Mouse (Mus musculus): ENCODE results near the gene Trim65. TPM values are rescaled to one million over a fixed set of nuclear protein-coding genes. Genes with fewer than 3 reads are reported as not detected.
A peak's percentile ranks its signal among the peaks of the same experiment; 100 is the strongest.

Gene Trim65
- 1 to 10 TPM; 3.3 to 3.5 TPM for total RNA-seq (2021)
- long read RNA-seq, experiment 1, full-length matches to known transcripts = 1 of 4 reads
- long read RNA-seq, experiment 1, partial matches to known transcripts = 0 of 4 reads
- long read RNA-seq, experiment 1, other reads (novel, unspliced or antisense) = 3 of 4 reads
- long read RNA-seq, experiment 2, full-length matches to known transcripts = 1 of 1 reads
- long read RNA-seq, experiment 2, partial matches to known transcripts = 0 of 1 reads
- long read RNA-seq, experiment 2, other reads (novel, unspliced or antisense) = 0 of 1 reads

DNA sequence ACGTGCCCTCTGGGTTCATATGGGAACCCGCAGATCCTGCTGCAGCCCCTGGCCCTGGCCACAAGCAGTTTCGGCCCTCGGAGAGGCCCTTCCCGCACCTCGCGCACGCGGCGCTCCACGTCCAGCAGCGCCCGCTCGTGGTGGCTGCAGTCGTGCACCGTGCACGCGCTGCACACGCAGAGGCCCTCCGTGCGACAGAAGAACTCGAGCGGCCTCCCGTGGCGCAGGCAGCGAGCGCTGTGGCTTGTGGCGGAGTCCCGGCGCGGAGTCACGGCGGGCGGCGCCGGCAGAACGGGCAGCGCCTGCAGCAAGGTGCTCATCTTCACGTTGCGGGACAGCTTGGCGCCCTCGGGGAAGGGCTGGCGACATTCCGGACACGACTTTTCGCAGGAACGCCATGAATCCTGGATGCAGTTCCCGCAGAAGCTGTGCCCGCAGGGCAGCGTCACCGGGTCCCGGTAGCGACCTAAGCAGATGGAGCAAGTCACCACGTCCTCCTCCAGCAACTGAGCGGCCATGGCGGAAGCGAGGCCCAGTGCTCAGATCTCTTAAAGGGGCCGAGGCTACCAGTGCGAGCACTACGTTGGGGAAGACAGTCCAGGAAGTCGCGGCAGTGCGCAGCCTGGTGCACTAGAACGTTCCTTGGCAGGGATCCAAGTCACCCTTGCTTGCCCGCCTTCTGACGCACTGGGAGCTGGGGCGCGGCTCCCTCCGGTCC is at the start of gene Trim65:
Gene Trim65, minus strand, starts transcription at position 641 of the 718 bp plus-strand sequence.
- DNase-seq = peak; percentile 92
- intact Hi-C loops (cut with DNase I; ENCODE audit: low total_unique reads) = loop anchor here (10.0 kb wide), 1 partner anchor 96 kb away; the partner anchor contains the start of gene Unk

DNA sequence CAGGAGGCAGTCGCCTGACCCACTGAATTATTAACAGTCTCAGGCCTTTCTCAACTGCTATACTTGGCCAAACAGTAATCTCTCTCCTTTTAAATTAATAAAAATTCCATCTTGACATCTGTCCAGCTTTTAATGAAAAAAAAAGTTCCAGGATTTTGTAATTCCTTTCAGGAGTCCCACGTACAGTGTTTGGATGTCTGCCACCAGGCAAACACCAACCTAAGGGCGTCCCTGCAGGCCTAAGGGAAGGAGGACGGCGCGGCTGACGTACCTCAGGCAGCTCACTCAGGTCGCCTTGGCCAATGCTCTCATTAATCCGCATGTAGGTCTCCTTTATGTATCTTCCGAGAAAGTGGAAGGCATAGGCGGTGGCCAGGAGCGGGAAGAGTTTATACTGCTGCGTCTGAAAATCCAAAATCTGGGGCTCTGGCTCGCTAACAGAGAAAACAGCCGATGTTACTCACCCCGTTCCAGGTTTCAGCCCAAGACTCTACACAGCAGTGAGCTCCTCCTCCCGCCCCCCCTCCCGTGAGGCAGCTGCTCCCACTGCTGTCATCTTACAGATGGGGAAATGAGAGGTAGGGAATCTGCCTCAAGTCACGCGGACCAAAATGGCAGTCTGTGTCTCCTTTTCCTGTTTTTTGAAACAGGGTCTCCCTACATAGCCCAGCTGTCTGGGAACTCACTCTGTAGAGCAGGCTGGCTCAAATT is 47.6 kb upstream of the Trim65 start:
- intact Hi-C loops (cut with DNase I; ENCODE audit: low total_unique reads) = no loop called here
- no peak for DNase-seq

DNA sequence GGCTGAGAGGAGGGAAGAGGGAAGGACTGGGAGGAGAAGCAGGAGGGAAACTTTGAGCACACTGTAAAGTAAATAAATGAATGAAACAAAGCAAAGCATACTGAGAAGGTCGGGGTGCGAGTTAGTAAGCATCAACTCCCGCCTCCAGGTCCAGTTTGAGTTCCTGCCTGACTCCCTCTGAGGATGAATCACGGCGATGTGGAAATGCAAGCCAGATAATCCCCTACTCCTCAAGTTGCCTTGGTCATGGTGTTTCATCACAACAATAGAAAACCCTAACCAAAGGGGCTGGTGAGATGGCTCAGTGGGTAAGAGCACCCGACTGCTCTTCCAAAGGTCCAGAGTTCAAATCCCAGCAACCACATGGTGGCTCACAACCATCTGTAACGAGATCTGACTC is 45.1 kb upstream of the Trim65 start:
- intact Hi-C loops (cut with DNase I; ENCODE audit: low total_unique reads) = no loop called here
- DNase-seq = no peak

DNA sequence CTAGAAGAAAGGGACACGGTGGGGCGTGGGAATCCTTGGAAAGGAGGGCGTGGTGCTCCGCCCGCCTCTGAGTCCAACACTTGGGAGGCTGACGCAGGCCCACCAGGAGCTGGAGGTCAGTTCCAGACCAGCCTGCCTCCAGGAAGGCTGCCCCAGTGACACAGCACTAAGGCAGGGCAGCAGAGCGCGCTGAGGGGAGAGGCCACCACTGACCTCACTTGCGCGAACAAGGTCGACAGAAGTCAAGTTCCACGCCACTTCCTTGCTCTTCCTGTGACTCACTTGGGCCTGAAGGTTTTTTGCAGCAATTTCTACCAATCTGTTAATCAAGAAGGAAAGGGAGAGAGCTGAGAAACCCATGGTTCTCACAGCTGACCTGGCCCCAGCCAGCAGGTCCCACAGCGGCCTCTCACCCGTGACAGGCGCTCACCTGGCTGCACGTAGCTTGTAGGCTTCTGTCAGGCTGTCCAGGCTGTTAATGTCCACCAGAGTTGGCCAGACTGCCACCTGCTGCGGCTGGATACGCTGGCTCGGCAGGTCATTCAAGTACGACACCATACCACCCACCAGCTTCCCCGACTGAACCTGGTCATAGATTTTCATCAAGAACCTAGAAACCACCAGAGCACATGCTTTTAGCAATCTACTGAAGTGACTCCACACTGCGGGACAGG is 44.0 kb upstream of the Trim65 start:
- intact Hi-C loops (cut with DNase I; ENCODE audit: low total_unique reads) = no loop called here
- no peak for DNase-seq

DNA sequence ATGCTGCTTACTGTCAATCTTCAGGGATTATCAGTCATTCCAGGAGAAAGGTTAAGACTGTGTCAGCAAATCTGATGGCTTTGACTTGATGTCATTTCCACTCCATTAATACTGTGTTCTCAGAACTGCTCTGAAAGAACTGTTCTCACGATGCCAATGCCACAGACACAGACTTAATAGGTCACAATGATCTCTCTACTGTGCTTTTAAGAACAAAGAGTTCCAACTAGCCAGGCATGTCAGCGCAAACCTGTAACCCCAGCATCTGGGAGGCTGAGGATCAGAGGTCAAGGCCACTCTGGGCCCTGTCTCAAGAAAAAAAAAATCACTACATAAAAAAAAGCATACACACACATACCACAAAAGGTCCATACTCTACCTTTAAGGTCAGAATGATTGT is 41.0 kb upstream of the Trim65 start:
- DNase-seq = no peak
- intact Hi-C loops (cut with DNase I; ENCODE audit: low total_unique reads) = no loop called here

- intact Hi-C loops (cut with DNase I; ENCODE audit: low total_unique reads) = no loop called here
- no peak for DNase-seq
Measured at GRCm38 (mm10) chr11:116170003-116170800, 39.3 kb upstream of the Trim65 start.

- intact Hi-C loops (cut with DNase I; ENCODE audit: low total_unique reads) = no loop called here
- DNase-seq = no peak
Measured at GRCm38 (mm10) chr11:116169214-116169613, 38.3 kb upstream of the Trim65 start.

GRCm38 (mm10) chr11:116167884-116168439 is 37.0 kb upstream of the Trim65 start, which contains the start of gene Fbf1:
Fbf1 (minus strand) TSS chr11:116168166.
- intact Hi-C loops (cut with DNase I; ENCODE audit: low total_unique reads) = no loop called here
- DNase-seq = peak; percentile 95

GRCm38 (mm10) chr11:116167232-116167631 is 36.3 kb upstream of the Trim65 start:
- no peak for DNase-seq
- intact Hi-C loops (cut with DNase I; ENCODE audit: low total_unique reads) = no loop called here

GRCm38 (mm10) chr11:116163002-116163401 is 32.1 kb upstream of the Trim65 start:
- intact Hi-C loops (cut with DNase I; ENCODE audit: low total_unique reads) = no loop called here
- DNase-seq = no peak

DNA sequence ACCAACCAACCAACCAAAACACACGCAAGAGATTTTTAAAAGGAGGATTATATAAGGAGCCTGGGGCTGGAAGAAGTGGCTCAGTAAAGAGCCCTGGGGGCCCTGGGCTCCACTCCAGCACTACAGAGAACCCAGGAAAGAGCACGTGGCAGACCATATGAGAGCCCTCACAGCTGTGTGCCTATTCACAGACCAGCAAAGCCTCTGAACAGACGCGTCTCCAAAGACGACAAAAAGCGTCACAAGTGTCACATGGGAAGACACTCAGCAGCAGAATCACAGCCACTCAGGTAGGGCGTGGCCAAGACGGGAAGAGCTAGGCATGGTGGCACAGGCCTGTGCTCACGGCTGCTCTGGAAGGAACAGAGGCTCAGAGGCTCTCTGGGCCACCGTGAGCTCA is 31.2 kb upstream of the Trim65 start:
- intact Hi-C loops (cut with DNase I; ENCODE audit: low total_unique reads) = no loop called here
- no peak for DNase-seq

GRCm38 (mm10) chr11:116161312-116161711 is 30.4 kb upstream of the Trim65 start:
- no peak for DNase-seq
- intact Hi-C loops (cut with DNase I; ENCODE audit: low total_unique reads) = no loop called here

DNA sequence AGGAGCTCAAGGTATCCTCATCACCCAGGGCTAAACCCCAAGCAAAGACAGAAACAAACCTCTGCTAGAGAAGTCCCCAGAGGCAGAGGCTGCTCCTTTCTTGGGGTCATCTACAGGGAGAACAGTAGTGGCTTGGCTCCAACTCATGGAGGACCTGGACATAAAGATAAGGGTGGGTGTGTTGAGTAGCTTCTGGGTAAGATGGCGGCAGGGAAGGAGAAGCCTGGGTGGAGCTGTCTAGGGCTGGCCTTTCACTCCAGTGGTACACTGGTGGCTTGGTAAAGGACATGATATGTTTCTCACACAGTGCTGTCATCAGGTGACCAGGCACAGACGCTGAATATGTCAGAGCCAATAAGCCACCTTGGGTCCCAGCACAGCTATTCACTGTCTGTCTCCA is 20.0 kb upstream of the Trim65 start:
- intact Hi-C loops (cut with DNase I; ENCODE audit: low total_unique reads) = no loop called here
- DNase-seq = no peak

- no peak for DNase-seq
- intact Hi-C loops (cut with DNase I; ENCODE audit: low total_unique reads) = no loop called here
Measured at GRCm38 (mm10) chr11:116149341-116149740, 18.4 kb upstream of the Trim65 start.

GRCm38 (mm10) chr11:116148761-116149221 is 17.9 kb upstream of the Trim65 start:
- no peak for DNase-seq
- intact Hi-C loops (cut with DNase I; ENCODE audit: low total_unique reads) = no loop called here

GRCm38 (mm10) chr11:116146294-116146985 is 15.5 kb upstream of the Trim65 start:
- DNase-seq = no peak
- intact Hi-C loops (cut with DNase I; ENCODE audit: low total_unique reads) = no loop called here

GRCm38 (mm10) chr11:116145481-116146293 is 14.8 kb upstream of the Trim65 start:
- no peak for DNase-seq
- intact Hi-C loops (cut with DNase I; ENCODE audit: low total_unique reads) = no loop called here
